Mouse (Mus musculus): ENCODE measurements around the gene Ttll12.

Gene Ttll12

GRCm38 (mm10) chr15:83526424-83527091 lies 68.4 kb downstream of the Ttll12 start, which contains the start of gene Bik:
Gene Bik, plus strand, starts transcription at chr15:83526862.
- DNase-seq (ENCODE audit: low spot score), result peak; percentile 43

All from urinary bladder, postnatal 25 days (tissue).